Mouse (Mus musculus): ENCODE measurements around the gene Asgr2. TPM values are rescaled to one million over a fixed set of nuclear protein-coding genes. Genes with fewer than 3 reads are reported as not detected.
"Not testable (repeated sequence)": the region's sequence is repeated elsewhere in the genome, so short reads cannot be mapped to it uniquely, and the experiment has no call there.

Gene Asgr2
- polyA plus RNA-seq, 1 experiment from 2014 or later = 4.3 TPM

- no peak overlapping the region for H3K4me2 ChIP-seq
- H3K27ac ChIP-seq (ENCODE audit: low read depth, low read length) = no peak overlapping the region
- 86% methylated on average over 9 of the region's 9 CpGs for WGBS
- no peak for DNase-seq (ENCODE audit: low spot score)
- no peaks in the 10 kb centered on the region for H3K9me3 ChIP-seq (ENCODE audit: control insufficient read depth, low read length)
- no peak for ATAC-seq (replicated peaks; ENCODE audit: low FRiP score)
- no peak overlapping the region for H3K4me3 ChIP-seq (ENCODE audit: low read depth, low read length)
- H3K27me3 ChIP-seq (replicated peaks; ENCODE audit: control insufficient read depth, insufficient read depth, low read length) = no peaks in the 10 kb centered on the region
- peaks cover 5% of the 10 kb centered on the region for H3K4me1 ChIP-seq (replicated peaks; ENCODE audit: control insufficient read depth, insufficient read depth, low read length)
- H3K36me3 ChIP-seq (ENCODE audit: control insufficient read depth, insufficient read depth, low read length) = no peaks in the 10 kb centered on the region
- no peak overlapping the region for H3K9ac ChIP-seq (ENCODE audit: low read depth, low read length)
Measured at GRCm38 (mm10) chr11:70057805-70058204, 34.6 kb upstream of the Asgr2 start.

GRCm38 (mm10) chr11:70059930-70060329, 32.5 kb upstream of the Asgr2 start:
- Histone ChIP-seq H3K9me3 (ENCODE audit: control insufficient read depth, low read length) (peaks cover 3% of the 10 kb centered on the region; the same call in 1 of the 2 replicates), H3K36me3 (ENCODE audit: control insufficient read depth, insufficient read depth, low read length) (no peaks in the 10 kb centered on the region), H3K4me3 (ENCODE audit: low read depth, low read length) (no peak overlapping the region), H3K27me3 (replicated peaks; ENCODE audit: control insufficient read depth, insufficient read depth, low read length) (no peaks in the 10 kb centered on the region), H3K27ac (ENCODE audit: low read depth, low read length) (no peak overlapping the region), H3K9ac (ENCODE audit: low read depth, low read length) (no peak overlapping the region), H3K4me1 (replicated peaks; ENCODE audit: control insufficient read depth, insufficient read depth, low read length) (peaks cover 5% of the 10 kb centered on the region), H3K4me2 (no peak overlapping the region)
- DNase-seq (ENCODE audit: low spot score) = no peak
- ATAC-seq (replicated peaks; ENCODE audit: low FRiP score) = no peak
- 47% methylated on average over 6 of the region's 6 CpGs for WGBS

DNA sequence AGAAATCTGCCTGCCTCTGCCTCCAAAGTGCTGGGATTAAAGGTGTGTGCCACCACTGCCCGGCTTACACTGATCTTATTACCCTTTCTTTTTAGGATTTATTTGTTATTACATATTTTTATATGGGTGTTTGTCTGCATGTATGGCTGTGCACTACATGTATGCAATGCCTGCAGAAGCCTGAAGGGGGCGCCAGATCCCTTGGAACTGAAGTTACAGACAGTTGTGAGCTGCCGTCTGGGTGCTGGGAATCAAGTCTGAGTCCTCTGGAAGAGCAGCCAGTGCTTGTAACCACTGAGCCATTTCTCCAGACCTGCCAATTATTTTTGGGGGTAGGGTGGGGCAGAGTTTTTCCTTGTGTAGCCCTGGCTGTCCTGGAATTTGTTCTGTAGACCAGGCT, 29.4 kb upstream of the Asgr2 start:
- WGBS = 62% methylated on average over 3 of the region's 3 CpGs
- Histone ChIP-seq H3K9ac (ENCODE audit: low read depth, low read length) (no peak overlapping the region), H3K4me3 (ENCODE audit: low read depth, low read length) (no peak overlapping the region), H3K27ac (ENCODE audit: low read depth, low read length) (no peak overlapping the region), H3K27me3 (replicated peaks; ENCODE audit: control insufficient read depth, insufficient read depth, low read length) (no peaks in the 10 kb centered on the region), H3K36me3 (ENCODE audit: control insufficient read depth, insufficient read depth, low read length) (no peaks in the 10 kb centered on the region), H3K9me3 (ENCODE audit: control insufficient read depth, low read length) (peaks cover 3% of the 10 kb centered on the region; the same call in 1 of the 2 replicates), H3K4me1 (replicated peaks; ENCODE audit: control insufficient read depth, insufficient read depth, low read length) (no peaks in the 10 kb centered on the region), H3K4me2 (no peak overlapping the region)
- DNase-seq (ENCODE audit: low spot score) (no peak), ATAC-seq (replicated peaks; ENCODE audit: low FRiP score) (no peak)

- Histone ChIP-seq H3K27ac (ENCODE audit: low read depth, low read length) (no peak overlapping the region), H3K27me3 (replicated peaks; ENCODE audit: control insufficient read depth, insufficient read depth, low read length) (no peaks in the 10 kb centered on the region), H3K9me3 (ENCODE audit: control insufficient read depth, low read length) (peaks cover 3% of the 10 kb centered on the region; the same call in 1 of the 2 replicates), H3K9ac (ENCODE audit: low read depth, low read length) (no peak overlapping the region), H3K4me3 (ENCODE audit: low read depth, low read length) (no peak overlapping the region), H3K4me2 (no peak overlapping the region), H3K36me3 (ENCODE audit: control insufficient read depth, insufficient read depth, low read length) (no peaks in the 10 kb centered on the region), H3K4me1 (replicated peaks; ENCODE audit: control insufficient read depth, insufficient read depth, low read length) (no peaks in the 10 kb centered on the region)
- ATAC-seq (replicated peaks; ENCODE audit: low FRiP score) (no peak), DNase-seq (ENCODE audit: low spot score) (no peak)
- 56% methylated on average over 4 of the region's 4 CpGs for WGBS
Measured at GRCm38 (mm10) chr11:70066701-70067100, 25.7 kb upstream of the Asgr2 start.

DNA sequence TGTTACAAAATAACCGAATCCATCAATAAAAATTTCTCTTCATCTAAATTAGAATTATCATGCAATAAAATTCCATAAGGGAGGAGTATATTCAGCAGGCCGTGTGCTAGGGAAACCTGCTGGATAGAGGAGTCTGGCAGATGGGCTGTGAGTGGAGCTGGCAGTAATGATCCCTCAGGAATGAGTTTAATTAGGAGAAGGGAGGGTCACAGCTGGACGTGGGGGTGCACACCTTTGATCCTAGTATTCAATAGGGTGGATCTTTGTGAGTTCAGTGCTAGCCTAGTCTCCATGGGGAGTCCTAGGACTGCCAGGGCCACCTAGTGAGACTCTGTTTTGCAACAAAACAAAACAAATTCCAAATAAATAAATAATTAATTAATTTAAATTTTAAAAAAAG, 24.2 kb upstream of the Asgr2 start:
- H3K9me3 ChIP-seq (ENCODE audit: control insufficient read depth, low read length) = no peaks in the 10 kb centered on the region
- H3K27ac ChIP-seq (ENCODE audit: low read depth, low read length) = no peak overlapping the region
- WGBS = 56% methylated on average over 3 of the region's 3 CpGs
- no peaks in the 10 kb centered on the region for H3K36me3 ChIP-seq (ENCODE audit: control insufficient read depth, insufficient read depth, low read length)
- H3K4me2 ChIP-seq = no peak overlapping the region
- H3K4me3 ChIP-seq (ENCODE audit: low read depth, low read length) = no peak overlapping the region
- H3K4me1 ChIP-seq (replicated peaks; ENCODE audit: control insufficient read depth, insufficient read depth, low read length) = no peaks in the 10 kb centered on the region
- DNase-seq (ENCODE audit: low spot score) = no peak
- H3K9ac ChIP-seq (ENCODE audit: low read depth, low read length) = no peak overlapping the region
- ATAC-seq (replicated peaks; ENCODE audit: low FRiP score) = no peak
- H3K27me3 ChIP-seq (replicated peaks; ENCODE audit: control insufficient read depth, insufficient read depth, low read length) = no peaks in the 10 kb centered on the region

DNA sequence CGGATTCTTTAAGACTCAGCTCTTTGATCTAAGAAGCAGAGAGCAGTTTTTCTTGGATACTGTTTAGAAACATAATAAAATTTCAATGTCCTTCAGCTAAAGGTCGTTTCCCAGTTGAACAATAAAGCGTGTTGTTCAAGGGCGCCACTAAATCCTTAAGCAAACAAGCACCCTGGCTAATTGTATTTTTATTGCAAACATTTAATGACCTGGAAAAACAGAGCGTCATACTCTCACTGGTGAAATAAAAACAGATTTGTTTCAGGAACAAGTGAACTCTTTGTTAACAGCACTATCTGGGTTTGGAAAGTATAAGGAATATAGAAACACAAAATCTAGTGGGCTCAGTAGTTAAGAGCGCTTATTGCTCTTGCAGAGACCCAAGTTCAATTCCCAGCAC, 22.4 kb upstream of the Asgr2 start:
- H3K27me3 ChIP-seq (replicated peaks; ENCODE audit: control insufficient read depth, insufficient read depth, low read length) = no peaks in the 10 kb centered on the region
- no peak for ATAC-seq (replicated peaks; ENCODE audit: low FRiP score)
- H3K27ac ChIP-seq (ENCODE audit: low read depth, low read length) = no peak overlapping the region
- H3K4me3 ChIP-seq (ENCODE audit: low read depth, low read length) = no peak overlapping the region
- H3K9me3 ChIP-seq (ENCODE audit: control insufficient read depth, low read length) = no peaks in the 10 kb centered on the region
- DNase-seq (ENCODE audit: low spot score) = no peak
- 75% methylated on average over 6 of the region's 6 CpGs for WGBS
- H3K4me2 ChIP-seq = no peak overlapping the region
- H3K9ac ChIP-seq (ENCODE audit: low read depth, low read length) = no peak overlapping the region
- 0 out of 2 replicates have a peak, but pooled peaks cover 4% of the 10 kb centered on the region for H3K4me1 ChIP-seq (replicated peaks; ENCODE audit: control insufficient read depth, insufficient read depth, low read length)
- no peaks in the 10 kb centered on the region for H3K36me3 ChIP-seq (ENCODE audit: control insufficient read depth, insufficient read depth, low read length)

DNA sequence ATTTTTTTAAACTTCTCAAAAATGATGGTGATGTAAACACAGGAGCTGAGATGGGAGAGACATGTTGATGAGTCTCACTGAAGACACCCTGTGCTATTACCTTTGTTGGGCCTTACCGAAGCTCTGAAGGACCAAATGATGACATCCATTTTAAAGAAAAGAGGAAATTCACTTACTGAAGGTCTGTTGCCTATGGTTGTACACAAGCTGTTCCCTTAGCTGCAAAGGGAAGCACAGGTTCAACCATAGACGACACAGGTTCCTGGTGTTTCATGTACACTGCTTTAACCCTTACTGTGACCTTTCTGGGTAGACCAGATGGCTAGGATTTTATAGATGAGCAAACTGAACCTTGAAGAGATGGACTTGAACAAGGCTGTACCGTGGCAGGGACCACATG, 21.8 kb upstream of the Asgr2 start:
- H3K27ac ChIP-seq (ENCODE audit: low read depth, low read length); DNase-seq (ENCODE audit: low spot score); H3K4me2 ChIP-seq; H3K4me1 ChIP-seq (replicated peaks; ENCODE audit: control insufficient read depth, insufficient read depth, low read length); ATAC-seq (replicated peaks; ENCODE audit: low FRiP score); H3K36me3 ChIP-seq (ENCODE audit: control insufficient read depth, insufficient read depth, low read length); H3K4me3 ChIP-seq (ENCODE audit: low read depth, low read length); H3K27me3 ChIP-seq (replicated peaks; ENCODE audit: control insufficient read depth, insufficient read depth, low read length); H3K9ac ChIP-seq (ENCODE audit: low read depth, low read length); H3K9me3 ChIP-seq (ENCODE audit: control insufficient read depth, low read length): not testable (repeated sequence)
- 71% methylated on average over 3 of the region's 3 CpGs for WGBS

DNA sequence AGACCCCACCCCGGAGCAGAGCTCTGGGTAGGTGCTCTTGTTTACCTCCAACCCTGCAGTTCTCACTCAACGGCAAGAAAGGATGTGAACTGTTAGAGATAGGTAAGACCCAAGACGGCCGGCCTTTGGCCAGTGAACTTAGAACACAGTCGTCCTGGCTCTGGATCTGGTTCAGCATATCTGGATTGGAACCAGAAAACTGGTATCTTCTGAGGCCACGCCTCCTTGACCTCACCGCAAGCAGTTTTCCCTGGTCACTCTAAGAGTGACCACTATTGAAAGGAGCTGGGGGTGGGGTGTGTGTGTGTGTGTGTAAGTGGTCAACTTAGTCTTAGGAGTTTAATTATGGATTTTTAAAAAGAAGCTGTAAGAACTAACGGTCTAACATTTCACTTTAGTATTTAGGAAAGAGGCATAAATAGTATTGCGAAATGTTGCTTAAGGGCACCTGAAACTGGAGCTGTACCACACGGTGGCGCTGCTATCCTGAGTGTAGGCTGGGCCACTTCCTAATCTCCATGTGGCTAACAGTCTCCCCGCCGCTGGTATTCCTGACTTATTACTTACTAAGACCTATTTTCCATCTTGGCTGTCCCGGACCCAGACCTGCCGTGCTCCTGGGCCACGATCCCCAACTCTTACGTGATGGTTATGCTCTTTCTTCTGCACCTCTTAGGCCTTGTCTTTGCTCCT, 17.9 kb upstream of the Asgr2 start:
- Histone ChIP-seq H3K4me2 (peak overlapping the region; percentile 36; the same call in 1 of the 2 replicates), H3K9ac (ENCODE audit: low read depth, low read length) (0 out of 2 replicates have a peak overlapping the region, but pooled peaks have one; percentile 23), H3K9me3 (ENCODE audit: control insufficient read depth, low read length) (no peaks in the 10 kb centered on the region), H3K27me3 (replicated peaks; ENCODE audit: control insufficient read depth, insufficient read depth, low read length) (no peaks in the 10 kb centered on the region), H3K4me1 (replicated peaks; ENCODE audit: control insufficient read depth, insufficient read depth, low read length) (peaks cover 12% of the 10 kb centered on the region; the same call in 1 of the 2 replicates), H3K4me3 (ENCODE audit: low read depth, low read length) (no peak overlapping the region), H3K36me3 (ENCODE audit: control insufficient read depth, insufficient read depth, low read length) (no peaks in the 10 kb centered on the region), H3K27ac (ENCODE audit: low read depth, low read length) (peak overlapping the region; percentile 36; the same call in 1 of the 2 replicates)
- 36% methylated on average over 17 of the region's 17 CpGs for WGBS
- ATAC-seq (replicated peaks; ENCODE audit: low FRiP score) = 0 out of 2 replicates have a peak, but pooled peaks have one; percentile 29
- peak; percentile 67 for DNase-seq (ENCODE audit: low spot score)

DNA sequence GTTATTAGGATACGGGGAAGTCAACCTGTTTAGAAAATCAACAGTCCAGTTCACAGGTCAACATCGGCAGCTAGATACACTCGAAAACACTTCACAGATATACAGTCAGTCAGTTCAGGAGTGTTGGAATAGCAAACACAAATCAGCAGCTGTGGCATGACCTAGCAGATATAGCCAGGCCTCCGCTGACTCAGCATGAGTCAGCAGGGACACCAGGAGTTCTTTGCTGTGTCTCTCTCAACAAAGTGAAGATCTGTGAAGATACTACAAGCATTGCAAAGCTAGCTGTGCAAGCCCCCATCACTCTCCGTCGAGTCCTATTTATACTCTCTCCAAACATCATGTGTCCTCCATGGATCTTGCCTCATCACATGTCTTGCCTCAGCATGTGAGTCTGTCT, 16.9 kb upstream of the Asgr2 start:
- Histone ChIP-seq H3K27me3 (replicated peaks; ENCODE audit: control insufficient read depth, insufficient read depth, low read length) (no peaks in the 10 kb centered on the region), H3K4me1 (replicated peaks; ENCODE audit: control insufficient read depth, insufficient read depth, low read length) (peaks cover 12% of the 10 kb centered on the region; the same call in 1 of the 2 replicates), H3K4me2 (no peak overlapping the region), H3K9me3 (ENCODE audit: control insufficient read depth, low read length) (no peaks in the 10 kb centered on the region), H3K36me3 (ENCODE audit: control insufficient read depth, insufficient read depth, low read length) (no peaks in the 10 kb centered on the region), H3K4me3 (ENCODE audit: low read depth, low read length) (no peak overlapping the region), H3K27ac (ENCODE audit: low read depth, low read length) (peak overlapping the region; percentile 49), H3K9ac (ENCODE audit: low read depth, low read length) (no peak overlapping the region)
- WGBS = 71% methylated on average over 6 of the region's 6 CpGs
- ATAC-seq (replicated peaks; ENCODE audit: low FRiP score) = peak; percentile 72
- DNase-seq (ENCODE audit: low spot score) = no peak
